8 mouse cellular contexts compared by ENCODE assay signal in the genomic region with DNA sequence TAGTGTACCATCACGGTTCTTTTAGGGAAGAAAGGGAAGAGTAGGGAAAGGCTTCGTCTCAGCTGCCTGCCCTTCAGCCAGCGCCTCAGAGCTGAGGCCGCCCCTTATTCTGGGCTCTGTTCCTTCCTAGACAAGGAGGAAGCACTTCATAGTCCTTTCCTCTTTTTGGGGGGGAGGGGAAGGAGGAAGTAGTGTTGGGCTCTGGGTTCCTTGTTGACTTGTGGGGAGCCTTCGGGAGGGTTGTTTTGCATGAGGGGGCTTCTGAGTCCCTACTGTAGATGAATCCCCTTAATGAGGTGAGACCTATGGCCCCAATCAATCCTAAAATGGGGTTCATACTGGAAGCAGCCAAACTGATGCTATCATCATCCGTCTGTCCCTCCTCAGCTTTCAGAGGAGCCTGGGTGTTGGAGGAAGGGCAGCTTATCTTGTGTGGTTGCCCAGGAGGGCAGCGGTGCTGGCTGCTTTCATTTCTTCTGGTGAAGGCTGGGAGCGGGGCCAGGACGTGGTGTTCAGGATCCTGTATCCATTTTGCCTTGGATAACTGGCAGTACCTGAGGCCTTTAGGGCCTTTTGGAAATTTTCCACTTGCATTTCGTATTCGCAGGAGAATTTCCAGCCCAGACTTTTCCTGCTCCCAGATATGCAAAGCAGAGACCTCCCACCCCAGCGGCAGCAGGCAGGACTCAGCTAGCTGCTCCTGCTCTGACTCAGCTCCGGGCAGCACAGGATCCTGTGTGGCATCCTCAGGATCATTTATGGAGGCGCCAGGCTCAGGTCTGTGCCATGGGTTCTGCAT. TPM values are rescaled to one million over a fixed set of nuclear protein-coding genes. Genes with fewer than 3 reads are reported as not detected.
DNase-seq lines count a peak whose midpoint lies in the region; ATAC-seq lines count a peak whose summit lies in the region.

No protein-coding gene starts in this region.

- H3K4me2 ChIP-seq in midbrain, embryonic 14.5 days (ENCODE audit: low read length), result 0 out of 2 replicates have a peak overlapping the region, but pooled peaks have one; percentile 2
- peak overlapping the region; percentile 25; the same call in 1 of the 2 replicates for H3K4me2 ChIP-seq in intestine, embryonic 15.5 days (replicated peaks)
- 0 out of 2 replicates have a peak overlapping the region, but pooled peaks have one; percentile 21 for H3K4me2 ChIP-seq in limb, embryonic 12.5 days

- 51% methylated on average over 14 of the region's 14 CpGs for WGBS in midbrain, embryonic 14.5 days
- WGBS in midbrain, embryonic 10.5 days, result 54% methylated on average over 14 of the region's 14 CpGs
- 34% methylated on average over 14 of the region's 14 CpGs for WGBS in intestine, embryonic 15.5 days
- 37% methylated on average over 14 of the region's 14 CpGs for WGBS in limb, embryonic 12.5 days

- no peak for ATAC-seq in midbrain, embryonic 14.5 days (ENCODE audit: low FRiP score, low TSS enrichment)
- ATAC-seq in intestine, embryonic 15.5 days, result peak; percentile 63; the same call in 1 of the 2 replicates
- no peak for ATAC-seq in limb, embryonic 12.5 days (ENCODE audit: insufficient number of reproducible peaks, insufficient read depth, low FRiP score, low TSS enrichment, low read depth)
- peak; percentile 82 for ATAC-seq in monocyte, adult 5-6 weeks (replicated peaks; ENCODE audit: insufficient number of reproducible peaks, low FRiP score, low TSS enrichment, poor library complexity, severe bottlenecking)

- H3K9ac ChIP-seq in midbrain, embryonic 14.5 days (replicated peaks; ENCODE audit: low read length), result no peak overlapping the region
- H3K9ac ChIP-seq in intestine, embryonic 15.5 days, result peak overlapping the region; percentile 29
- no peak overlapping the region for H3K9ac ChIP-seq in limb, embryonic 12.5 days (replicated peaks)

- H3K4me1 ChIP-seq in midbrain, embryonic 14.5 days (ENCODE audit: control insufficient read depth, insufficient read depth, low read length), result 0 out of 2 replicates have a peak, but pooled peaks cover 11% of the 10 kb centered on the region
- H3K4me1 ChIP-seq in midbrain, embryonic 10.5 days, result peaks cover 32% of the 10 kb centered on the region
- peaks cover 18% of the 10 kb centered on the region for H3K4me1 ChIP-seq in intestine, embryonic 15.5 days (replicated peaks)
- peaks cover 6% of the 10 kb centered on the region; the same call in 1 of the 2 replicates for H3K4me1 ChIP-seq in limb, embryonic 12.5 days (replicated peaks)

- peak; percentile 53 for DNase-seq in midbrain, embryonic 14.5 days
- no peak for DNase-seq in midbrain, embryonic 10.5 days (ENCODE audit: low spot score)
- DNase-seq in cerebellum, adult 11-12 months, result peak; percentile 60
- peak; percentile 53 for DNase-seq in gastrocnemius, postnatal 10 days
- peak; percentile 72 for DNase-seq in testis, postnatal 14 days (ENCODE audit: low spot score)

- H3K27ac ChIP-seq in midbrain, embryonic 14.5 days (replicated peaks; ENCODE audit: low read depth, low read length), result peak overlapping the region; percentile 45
- H3K27ac ChIP-seq in midbrain, embryonic 10.5 days (replicated peaks), result no peak overlapping the region; the same call in 1 of the 2 replicates
- peak overlapping the region; percentile 52 for H3K27ac ChIP-seq in intestine, embryonic 15.5 days
- 0 out of 2 replicates have a peak overlapping the region, but pooled peaks have one; percentile 42 for H3K27ac ChIP-seq in limb, embryonic 12.5 days

- no peaks in the 10 kb centered on the region for H3K9me3 ChIP-seq in midbrain, embryonic 14.5 days (ENCODE audit: control insufficient read depth, low read length)
- no peaks in the 10 kb centered on the region for H3K9me3 ChIP-seq in midbrain, embryonic 10.5 days (replicated peaks)
- H3K9me3 ChIP-seq in intestine, embryonic 15.5 days, result no peaks in the 10 kb centered on the region
- no peaks in the 10 kb centered on the region for H3K9me3 ChIP-seq in limb, embryonic 12.5 days

- H3K27me3 ChIP-seq in midbrain, embryonic 14.5 days (ENCODE audit: control insufficient read depth, insufficient read depth, low read length), result peaks cover 6% of the 10 kb centered on the region; the same call in 1 of the 2 replicates
- peaks cover 43% of the 10 kb centered on the region for H3K27me3 ChIP-seq in midbrain, embryonic 10.5 days (ENCODE audit: low read depth, poor library complexity, severe bottlenecking)
- peaks cover 9% of the 10 kb centered on the region; the same call in 1 of the 2 replicates for H3K27me3 ChIP-seq in intestine, embryonic 15.5 days (replicated peaks)
- H3K27me3 ChIP-seq in limb, embryonic 12.5 days, result peaks cover 31% of the 10 kb centered on the region

- no peak overlapping the region for H3K4me3 ChIP-seq in midbrain, embryonic 14.5 days (replicated peaks; ENCODE audit: low read depth, low read length)
- H3K4me3 ChIP-seq in midbrain, embryonic 10.5 days, result no peak overlapping the region
- no peak overlapping the region for H3K4me3 ChIP-seq in intestine, embryonic 15.5 days (replicated peaks)
- no peak overlapping the region for H3K4me3 ChIP-seq in limb, embryonic 12.5 days (replicated peaks)

- H3K36me3 ChIP-seq in midbrain, embryonic 14.5 days (ENCODE audit: control insufficient read depth, insufficient read depth, low read length), result no peaks in the 10 kb centered on the region
- no peaks in the 10 kb centered on the region for H3K36me3 ChIP-seq in midbrain, embryonic 10.5 days
- no peaks in the 10 kb centered on the region for H3K36me3 ChIP-seq in intestine, embryonic 15.5 days
- no peaks in the 10 kb centered on the region for H3K36me3 ChIP-seq in limb, embryonic 12.5 days

RNA-seq across cellular contexts. Expression of a gene that starts 5.4 kb away (rescaled TPM):
- polyA plus RNA-seq in midbrain, embryonic 14.5 days (2014; fragmentation: Nextera tagmentation; extraction: Ambion mirVana), result 7.8 and 8.2 TPM in 2 replicates
- 0.81 and 0.95 TPM in 2 replicates for polyA plus RNA-seq in midbrain, embryonic 10.5 days (2016; fragmentation: Nextera tagmentation; extraction: Ambion mirVana)
- 1 to 10 TPM; 4.8 to 7.2 TPM for total RNA-seq in gastrocnemius, postnatal 10 days (2021)
- 4.1 and 4.8 TPM in 2 replicates for polyA plus RNA-seq in intestine, embryonic 15.5 days (2015; fragmentation: Nextera tagmentation; extraction: Ambion mirVana)
- polyA plus RNA-seq in limb, embryonic 12.5 days (2016; fragmentation: Nextera tagmentation; extraction: Ambion mirVana), result 1.4 and 2.4 TPM in 2 replicates
- 13.4 to 25.6 TPM (median 13.7 TPM) in 3 replicates for total RNA-seq in monocyte, adult 5-6 weeks (2017)

Comparison
In these comparisons a context has a peak if more than half of its experiments do, and no peak if none do; other contexts are left out.
1. ATAC-seq: peak in intestine, embryonic 15.5 days (single experiment) and monocyte, adult 5-6 weeks (single experiment); none in midbrain, embryonic 14.5 days (single experiment) and limb, embryonic 12.5 days (single experiment).
2. Peak in every context shown above with its lines, with median percentiles within 50 percentile points of each other: H3K4me2 ChIP-seq.